Mouse (Mus musculus): ENCODE results near the gene Gm28539. TPM values are rescaled to one million over a fixed set of nuclear protein-coding genes. Genes with fewer than 3 reads are reported as not detected.

Gm28539 gene
- polyA plus RNA-seq (2015; fragmentation: Nextera tagmentation; extraction: Ambion mirVana), result not detected in 2 replicates

- peak; percentile 99 for ATAC-seq
- 1% methylated on average over 46 of the region's 46 CpGs for WGBS
- no peaks in the 10 kb centered on the region for H3K9me3 ChIP-seq (replicated peaks)
- no peaks in the 10 kb centered on the region for H3K27me3 ChIP-seq
- H3K27ac ChIP-seq, result no peak within 1 kb of the TSS; the same call in 1 of the 2 replicates
- peaks cover 45% of the 10 kb centered on the region for H3K36me3 ChIP-seq (ENCODE audit: poor library complexity, severe bottlenecking)
- peak within 1 kb of the TSS; percentile 72 for H3K4me2 ChIP-seq
- H3K4me1 ChIP-seq, result 0 out of 2 replicates have a peak, but pooled peaks cover 7% of the 10 kb centered on the region
- peak within 1 kb of the TSS; percentile 86 for H3K4me3 ChIP-seq
- peak within 1 kb of the TSS; percentile 87 for H3K9ac ChIP-seq
Observed at GRCm38 (mm10) chr16:18836468-18837208, at the start of gene Gm28539, which contains the start of gene 2510002D24Rik. Gene Gm28539 (plus strand): TSS chr16:18836584. Gene 2510002D24Rik (plus strand): TSS chr16:18836578.

GRCm38 (mm10) chr16:18786652-18787051, 49.7 kb upstream of the Gm28539 start:
- no peaks in the 10 kb centered on the region for H3K4me1 ChIP-seq
- no peak for ATAC-seq
- H3K36me3 ChIP-seq (ENCODE audit: poor library complexity, severe bottlenecking), result peaks cover 84% of the 10 kb centered on the region

GRCm38 (mm10) chr16:18788627-18789406, 47.6 kb upstream of the Gm28539 start:
- Histone ChIP-seq H3K36me3 (ENCODE audit: poor library complexity, severe bottlenecking) (peaks cover 86% of the 10 kb centered on the region), H3K4me1 (no peaks in the 10 kb centered on the region), H3K4me2 (no peak overlapping the region), H3K4me3 (no peak overlapping the region), H3K27ac (no peak overlapping the region), H3K27me3 (no peaks in the 10 kb centered on the region), H3K9ac (no peak overlapping the region), H3K9me3 (replicated peaks) (no peaks in the 10 kb centered on the region)
- no peak for ATAC-seq
- WGBS, result 89% methylated on average over 10 of the region's 10 CpGs

More at GRCm38 (mm10) chr16:18786652-18787051, 49.7 kb upstream of the Gm28539 start:
- Histone ChIP-seq H3K27ac (no peak overlapping the region), H3K4me2 (no peak overlapping the region), H3K9me3 (replicated peaks) (no peaks in the 10 kb centered on the region), H3K4me3 (no peak overlapping the region), H3K9ac (no peak overlapping the region), H3K27me3 (no peaks in the 10 kb centered on the region)
- WGBS, result 95% methylated on average over 10 of the region's 10 CpGs

GRCm38 (mm10) chr16:18795223-18795899, 41.0 kb upstream of the Gm28539 start:
- H3K4me1 ChIP-seq, result no peaks in the 10 kb centered on the region
- ATAC-seq, result no peak
- no peaks in the 10 kb centered on the region for H3K27me3 ChIP-seq
- H3K9me3 ChIP-seq (replicated peaks), result no peaks in the 10 kb centered on the region
- H3K27ac ChIP-seq, result no peak overlapping the region
- 92% methylated on average over 11 of the region's 11 CpGs for WGBS
- no peak overlapping the region for H3K4me2 ChIP-seq
- H3K9ac ChIP-seq, result no peak overlapping the region
- peaks cover 94% of the 10 kb centered on the region for H3K36me3 ChIP-seq (ENCODE audit: poor library complexity, severe bottlenecking)
- H3K4me3 ChIP-seq, result no peak overlapping the region

- Histone ChIP-seq H3K27ac (no peak overlapping the region), H3K4me3 (no peak overlapping the region), H3K9me3 (replicated peaks) (no peaks in the 10 kb centered on the region), H3K36me3 (ENCODE audit: poor library complexity, severe bottlenecking) (peaks cover 94% of the 10 kb centered on the region), H3K27me3 (no peaks in the 10 kb centered on the region), H3K9ac (peak overlapping the region; percentile 18; the same call in 1 of the 2 replicates), H3K4me2 (no peak overlapping the region), H3K4me1 (no peaks in the 10 kb centered on the region)
- ATAC-seq, result no peak
- WGBS, result 78% methylated on average over 7 of the region's 7 CpGs
Observed at GRCm38 (mm10) chr16:18796645-18797044, 39.7 kb upstream of the Gm28539 start.

- no peaks in the 10 kb centered on the region for H3K27me3 ChIP-seq
- H3K27ac ChIP-seq, result no peak overlapping the region
- no peak for ATAC-seq
- no peak overlapping the region for H3K4me2 ChIP-seq
- no peak overlapping the region for H3K4me3 ChIP-seq
- peaks cover 83% of the 10 kb centered on the region for H3K36me3 ChIP-seq (ENCODE audit: poor library complexity, severe bottlenecking)
- H3K4me1 ChIP-seq, result no peaks in the 10 kb centered on the region
- H3K9ac ChIP-seq, result no peak overlapping the region
- no peaks in the 10 kb centered on the region for H3K9me3 ChIP-seq (replicated peaks)
- 92% methylated on average over 5 of the region's 5 CpGs for WGBS
Observed at GRCm38 (mm10) chr16:18798151-18798550, 38.2 kb upstream of the Gm28539 start.

GRCm38 (mm10) chr16:18798841-18799240, 37.5 kb upstream of the Gm28539 start:
- Histone ChIP-seq H3K4me2 (no peak overlapping the region), H3K9ac (no peak overlapping the region), H3K4me1 (no peaks in the 10 kb centered on the region), H3K27me3 (no peaks in the 10 kb centered on the region), H3K36me3 (ENCODE audit: poor library complexity, severe bottlenecking) (peaks cover 80% of the 10 kb centered on the region), H3K9me3 (replicated peaks) (no peaks in the 10 kb centered on the region), H3K27ac (no peak overlapping the region), H3K4me3 (no peak overlapping the region)
- 80% methylated on average over 2 of the region's 2 CpGs for WGBS
- 0 out of 2 replicates have a peak, but pooled peaks have one; percentile 48 for ATAC-seq

- Histone ChIP-seq H3K27ac (no peak overlapping the region), H3K4me3 (no peak overlapping the region), H3K4me2 (no peak overlapping the region), H3K27me3 (no peaks in the 10 kb centered on the region), H3K9me3 (replicated peaks) (no peaks in the 10 kb centered on the region), H3K9ac (no peak overlapping the region), H3K4me1 (peaks cover 4% of the 10 kb centered on the region), H3K36me3 (ENCODE audit: poor library complexity, severe bottlenecking) (peaks cover 65% of the 10 kb centered on the region)
- no peak for ATAC-seq
- 87% methylated on average over 2 of the region's 2 CpGs for WGBS
Observed at GRCm38 (mm10) chr16:18805746-18806145, 30.6 kb upstream of the Gm28539 start.

- no peak overlapping the region for H3K4me2 ChIP-seq
- no peak overlapping the region for H3K27ac ChIP-seq
- peaks cover 48% of the 10 kb centered on the region for H3K36me3 ChIP-seq (ENCODE audit: poor library complexity, severe bottlenecking)
- H3K4me3 ChIP-seq, result no peak overlapping the region
- no peak for ATAC-seq
- 97% methylated on average over 5 of the region's 5 CpGs for WGBS
- H3K27me3 ChIP-seq, result no peaks in the 10 kb centered on the region
- H3K4me1 ChIP-seq, result peaks cover 23% of the 10 kb centered on the region
- H3K9ac ChIP-seq, result no peak overlapping the region
- no peaks in the 10 kb centered on the region for H3K9me3 ChIP-seq (replicated peaks)
Observed at GRCm38 (mm10) chr16:18809001-18809400, 27.4 kb upstream of the Gm28539 start.

- Histone ChIP-seq H3K9me3 (replicated peaks) (no peaks in the 10 kb centered on the region), H3K27ac (no peak overlapping the region; the same call in 1 of the 2 replicates), H3K36me3 (ENCODE audit: poor library complexity, severe bottlenecking) (peaks cover 49% of the 10 kb centered on the region), H3K9ac (peak overlapping the region; percentile 71), H3K27me3 (no peaks in the 10 kb centered on the region), H3K4me2 (peak overlapping the region; percentile 85), H3K4me1 (peaks cover 24% of the 10 kb centered on the region), H3K4me3 (peak overlapping the region; percentile 75)
- 9% methylated on average over 5 of the region's 5 CpGs for WGBS
- ATAC-seq, result no peak
Observed at GRCm38 (mm10) chr16:18811032-18811431, 25.4 kb upstream of the Gm28539 start.

GRCm38 (mm10) chr16:18811468-18812384, 24.7 kb upstream of the Gm28539 start, which contains the start of the genes Ufd1 and Cdc45:
Gene Ufd1 (plus strand): TSS chr16:18811779.
Gene Cdc45 (minus strand): TSS chr16:18811987.
- peak within 1 kb of the TSS; percentile 75 for H3K4me3 ChIP-seq
- peak within 1 kb of the TSS; percentile 58 for H3K27ac ChIP-seq
- peak within 1 kb of the TSS; percentile 85 for H3K9ac ChIP-seq
- no peaks in the 10 kb centered on the region for H3K27me3 ChIP-seq
- peaks cover 49% of the 10 kb centered on the region for H3K36me3 ChIP-seq (ENCODE audit: poor library complexity, severe bottlenecking)
- under 1% methylated on average over 42 of the region's 42 CpGs for WGBS
- ATAC-seq, result peak; percentile 98
- H3K4me2 ChIP-seq, result peak within 1 kb of the TSS; percentile 85
- H3K9me3 ChIP-seq (replicated peaks), result no peaks in the 10 kb centered on the region
- peaks cover 24% of the 10 kb centered on the region for H3K4me1 ChIP-seq
